Mouse (Mus musculus) lung, postnatal 25 days (tissue): ENCODE results near the gene Rusc2.

Experiments used
- DNase-seq: peaks from one replicate; pipeline ENCODE4 v3.0.0; 2022; ENCODE audit warnings: low spot score

The Rusc2 gene

GRCm38 (mm10) chr4:43416071-43416490 is 34.3 kb downstream of the Rusc2 start:
- DNase-seq = no peak

- no peak for DNase-seq
Observed at GRCm38 (mm10) chr4:43417269-43418062, 35.7 kb downstream of the Rusc2 start.

GRCm38 (mm10) chr4:43418450-43418849 is 36.7 kb downstream of the Rusc2 start:
- DNase-seq = no peak

GRCm38 (mm10) chr4:43418973-43419656 is 37.3 kb downstream of the Rusc2 start:
- DNase-seq = no peak

GRCm38 (mm10) chr4:43419801-43420281 is 38.1 kb downstream of the Rusc2 start:
- peak; percentile 32 for DNase-seq

GRCm38 (mm10) chr4:43420305-43420704 is 38.5 kb downstream of the Rusc2 start:
- peak; percentile 89 for DNase-seq

- DNase-seq = no peak
Observed at GRCm38 (mm10) chr4:43421632-43422240, 40.0 kb downstream of the Rusc2 start.

- DNase-seq = no peak
Observed at GRCm38 (mm10) chr4:43423267-43423934, 41.6 kb downstream of the Rusc2 start.

- no peak for DNase-seq
Observed at GRCm38 (mm10) chr4:43424072-43424471, 42.3 kb downstream of the Rusc2 start.

- no peak for DNase-seq
Observed at GRCm38 (mm10) chr4:43425197-43425596, 43.4 kb downstream of the Rusc2 start.

GRCm38 (mm10) chr4:43425648-43426380 is 44.0 kb downstream of the Rusc2 start:
- no peak for DNase-seq

- no peak for DNase-seq
Observed at GRCm38 (mm10) chr4:43426487-43426886, 44.7 kb downstream of the Rusc2 start.

- DNase-seq = no peak
Observed at GRCm38 (mm10) chr4:43427501-43428179, 45.9 kb downstream of the Rusc2 start.

- DNase-seq = no peak
Observed at GRCm38 (mm10) chr4:43428180-43428861, 46.5 kb downstream of the Rusc2 start.

GRCm38 (mm10) chr4:43428946-43429345 is 47.2 kb downstream of the Rusc2 start, which contains the start of gene Fam166b:
Gene Fam166b, minus strand, starts transcription at chr4:43429134.
- DNase-seq = no peak

- peak; percentile 87 for DNase-seq
Observed at GRCm38 (mm10) chr4:43431690-43432089, 49.9 kb downstream of the Rusc2 start.

- no peak for DNase-seq
Observed at GRCm38 (mm10) chr4:43432832-43433231, 51.1 kb downstream of the Rusc2 start.

GRCm38 (mm10) chr4:43441639-43442038 is 59.9 kb downstream of the Rusc2 start, which contains the start of gene Tesk1:
Gene Tesk1, plus strand, starts transcription at chr4:43441939.
- no peak for DNase-seq

- peak; percentile 99 for DNase-seq
Observed at GRCm38 (mm10) chr4:43442044-43442443, 60.3 kb downstream of the Rusc2 start.
